Mouse (Mus musculus): Measurements from ENCODE around the gene Rps12. TPM values are rescaled to one million over a fixed set of nuclear protein-coding genes. Genes with fewer than 3 reads are reported as not detected.

Rps12 gene
- polyA plus RNA-seq, 1 experiment: 4,767 TPM

- peaks cover 27% of the 10 kb centered on the region for H3K79me2 ChIP-seq (ENCODE audit: control insufficient read depth, insufficient read depth)
- no peak overlapping the region for H3ac ChIP-seq (ENCODE audit: control insufficient read depth, insufficient read length)
- no peak overlapping the region for H3K4me3 ChIP-seq
- H3K27me3 ChIP-seq (ENCODE audit: control insufficient read depth, insufficient read depth, insufficient read length): no peaks in the 10 kb centered on the region
- H3K36me3 ChIP-seq (ENCODE audit: control insufficient read depth, insufficient read depth): peaks cover 34% of the 10 kb centered on the region
- no peak overlapping the region for H3K4me2 ChIP-seq (ENCODE audit: low read depth)
- peak; percentile 63 for TF ChIP-seq POLR2AphosphoS2 (IDR thresholded peaks at IDR 0.05; ENCODE audit: insufficient read length, low read depth)
- no peak for TF ChIP-seq E2F4 (IDR thresholded peaks at IDR 0.05; ENCODE audit: insufficient read depth)
Observed at GRCm38 (mm10) chr10:23782855-23783492, 4.1 kb downstream of the Rps12 start.

GRCm38 (mm10) chr10:23781760-23782735 is 5.0 kb downstream of the Rps12 start:
- Histone ChIP-seq H3K27me3 (ENCODE audit: control insufficient read depth, insufficient read depth, insufficient read length) (no peaks in the 10 kb centered on the region), H3K79me2 (ENCODE audit: control insufficient read depth, insufficient read depth) (peaks cover 27% of the 10 kb centered on the region), H3K4me2 (ENCODE audit: low read depth) (no peak overlapping the region), H3K4me3 (no peak overlapping the region), H3ac (ENCODE audit: control insufficient read depth, insufficient read length) (no peak overlapping the region), H3K36me3 (ENCODE audit: control insufficient read depth, insufficient read depth) (peaks cover 34% of the 10 kb centered on the region)
- TF ChIP-seq POLR2AphosphoS2 (IDR thresholded peaks at IDR 0.05; ENCODE audit: insufficient read length, low read depth) (peak; percentile 11), E2F4 (IDR thresholded peaks at IDR 0.05; ENCODE audit: insufficient read depth) (no peak), TCF3 (IDR thresholded peaks at IDR 0.05; ENCODE audit: insufficient read length, low read depth) (no peak), MYOG (IDR thresholded peaks at IDR 0.05; ENCODE audit: control insufficient read depth in 1 of 3, insufficient read depth in 1 of 3, insufficient read length in 2 of 3, low read depth in 2 of 3) (no peak)

GRCm38 (mm10) chr10:23780539-23781275 is 6.4 kb downstream of the Rps12 start:
- Histone ChIP-seq H3K79me2 (ENCODE audit: control insufficient read depth, insufficient read depth) (peaks cover 14% of the 10 kb centered on the region), H3K27me3 (ENCODE audit: control insufficient read depth, insufficient read depth, insufficient read length) (no peaks in the 10 kb centered on the region), H3ac (ENCODE audit: control insufficient read depth, insufficient read length) (no peak overlapping the region), H3K4me2 (ENCODE audit: low read depth) (no peak overlapping the region), H3K36me3 (ENCODE audit: control insufficient read depth, insufficient read depth) (peaks cover 27% of the 10 kb centered on the region), H3K4me3 (no peak overlapping the region)
- TF ChIP-seq MAX (IDR thresholded peaks at IDR 0.05; ENCODE audit: low read depth): no peak
- no peak for TF ChIP-seq CEBPB (IDR thresholded peaks at IDR 0.05; ENCODE audit: insufficient read depth, poor library complexity, severe bottlenecking)
- no peak for TF ChIP-seq MYOG (IDR thresholded peaks at IDR 0.05; ENCODE audit: control insufficient read depth in 1 of 3, insufficient read depth in 1 of 3, insufficient read length in 2 of 3, low read depth in 2 of 3)
- no peak for TF ChIP-seq MYOD1 (IDR thresholded peaks at IDR 0.05; ENCODE audit: control insufficient read depth in 1 of 3, insufficient read length in 2 of 3, low read depth in 2 of 3)
- no peak for TF ChIP-seq SRF (IDR thresholded peaks at IDR 0.05; ENCODE audit: control insufficient read depth, insufficient read length, low read depth)
- TF ChIP-seq TCF12 (IDR thresholded peaks at IDR 0.05; ENCODE audit: insufficient read depth, poor library complexity, severe bottlenecking): no peak
- TF ChIP-seq POLR2AphosphoS2 (IDR thresholded peaks at IDR 0.05; ENCODE audit: insufficient read length, low read depth): no peak

GRCm38 (mm10) chr10:23777288-23777945 is 9.7 kb downstream of the Rps12 start:
- H3K36me3 ChIP-seq (ENCODE audit: control insufficient read depth, insufficient read depth): no peaks in the 10 kb centered on the region
- H3K27me3 ChIP-seq (ENCODE audit: control insufficient read depth, insufficient read depth, insufficient read length): no peaks in the 10 kb centered on the region
- H3K4me2 ChIP-seq (ENCODE audit: low read depth): no peak overlapping the region
- no peak overlapping the region for H3ac ChIP-seq (ENCODE audit: control insufficient read depth, insufficient read length)
- H3K4me3 ChIP-seq: no peak overlapping the region
- no peak for TF ChIP-seq USF1 (IDR thresholded peaks at IDR 0.05; ENCODE audit: low read depth)
- TF ChIP-seq MYOG (IDR thresholded peaks at IDR 0.05; ENCODE audit: control insufficient read depth in 1 of 3, insufficient read depth in 1 of 3, insufficient read length in 2 of 3, low read depth in 2 of 3): no peak
- no peak for TF ChIP-seq E2F4 (IDR thresholded peaks at IDR 0.05; ENCODE audit: insufficient read depth)
- TF ChIP-seq TCF3 (IDR thresholded peaks at IDR 0.05; ENCODE audit: insufficient read length, low read depth): no peak
- no peak for TF ChIP-seq MYOD1 (IDR thresholded peaks at IDR 0.05; ENCODE audit: control insufficient read depth in 1 of 3, insufficient read length in 2 of 3, low read depth in 2 of 3)
- no peak for TF ChIP-seq POLR2AphosphoS2 (IDR thresholded peaks at IDR 0.05; ENCODE audit: insufficient read length, low read depth)
- TF ChIP-seq MAX (IDR thresholded peaks at IDR 0.05; ENCODE audit: low read depth): no peak
- no peak for TF ChIP-seq TCF12 (IDR thresholded peaks at IDR 0.05; ENCODE audit: insufficient read depth, poor library complexity, severe bottlenecking)
- no peak for TF ChIP-seq SRF (IDR thresholded peaks at IDR 0.05; ENCODE audit: control insufficient read depth, insufficient read length, low read depth)
- TF ChIP-seq POLR2A (IDR thresholded peaks at IDR 0.05; ENCODE audit: insufficient read length, low read depth): no peak
- no peak for TF ChIP-seq REST (IDR thresholded peaks at IDR 0.05; ENCODE audit: insufficient read depth, insufficient read length)
- no peak for TF ChIP-seq CEBPB (IDR thresholded peaks at IDR 0.05; ENCODE audit: insufficient read depth, poor library complexity, severe bottlenecking)
- H3K79me2 ChIP-seq (ENCODE audit: control insufficient read depth, insufficient read depth): no peaks in the 10 kb centered on the region

Data from myocyte (in vitro differentiated cells).